Mouse (Mus musculus): ENCODE data around the gene Tk2.

- TF ChIP-seq CTCF (IDR thresholded peaks at IDR 0.05; ENCODE audit: low read depth, low read length) (no peak), POLR2A (IDR thresholded peaks at IDR 0.05; ENCODE audit: insufficient read depth, low read length) (no peak)
These were observed 466 bp downstream of the Tk2 start for GRCm38 (mm10) chr8:104247908-104248275.

All from ES-Bruce4 (cell line).